Mouse (Mus musculus) cerebellum, adult 2 months (tissue): Measurements from ENCODE around the gene Ech1.

Experiments used
- CTCF ChIP-seq: fragments of 200-500 bp; IDR thresholded peaks from 2 replicates; pipeline ENCODE4 v1.5.1; 2011; ENCODE audit warnings: low read depth, mild to moderate bottlenecking, control low read depth, low read length, moderate library complexity, borderline replicate concordance; ENCODE audit not compliant: insufficient read depth
- POLR2A ChIP-seq: fragments of 200-500 bp; IDR thresholded peaks from 2 replicates; pipeline ENCODE4 v1.6.1; 2011; ENCODE audit warnings: low read length, control low read depth, borderline replicate concordance; ENCODE audit not compliant: insufficient read depth

DNA sequence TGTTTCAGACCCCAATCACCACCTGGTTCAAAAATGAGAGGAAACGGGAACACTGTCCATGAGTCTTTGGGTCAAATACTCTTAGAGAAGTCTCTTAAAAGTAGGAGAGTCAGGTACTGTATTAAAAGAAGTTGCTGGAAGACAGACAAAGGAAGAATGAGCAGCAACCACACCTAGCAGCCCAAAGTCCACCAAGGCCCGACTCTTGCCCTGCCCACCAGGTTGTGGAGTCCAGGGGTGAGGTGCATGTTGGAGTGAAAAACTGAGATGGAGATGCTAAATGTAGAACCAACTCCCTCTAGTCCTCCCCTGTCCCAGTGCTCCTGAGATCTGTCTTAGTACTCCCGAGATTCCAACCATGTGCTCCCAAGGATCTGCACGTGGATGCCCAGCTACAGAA, 25.6 kb downstream of the Ech1 start:
- TF ChIP-seq POLR2A (no peak), CTCF (no peak)
